Mouse (Mus musculus) heart, adult 2 months (tissue): ENCODE data around the gene Muc5b. TPM values are rescaled to one million over a fixed set of nuclear protein-coding genes. Genes with fewer than 3 reads are reported as not detected.

Experiments used
- DNase-seq, 2 experiments: peaks; one replicate each; pipeline ENCODE4 v3.0.0; 2021
- H3K27ac ChIP-seq: fragments of 200-600 bp; 2 replicates; pipeline ENCODE4 v1.8.1; 2022
- H3K27me3 ChIP-seq: fragments of 200-500 bp; 2 replicates; pipeline ENCODE4 v1.6.1; 2012; ENCODE audit warnings: mild to moderate bottlenecking, low read length, inconsistent platforms, mixed read lengths; ENCODE audit not compliant: control insufficient read depth, insufficient read depth
- H3K36me3 ChIP-seq: fragments of 200-500 bp; 2 replicates; pipeline ENCODE4 v1.6.1; 2012; ENCODE audit warnings: low read length, inconsistent platforms; ENCODE audit not compliant: control insufficient read depth, insufficient read depth
- H3K4me1 ChIP-seq: fragments of 200-500 bp; 2 replicates; pipeline ENCODE4 v1.6.1; 2011; ENCODE audit warnings: low read length; ENCODE audit not compliant: control insufficient read depth, insufficient read depth
- H3K4me3 ChIP-seq: fragments of 200-600 bp; 2 replicates; pipeline ENCODE4 v1.8.1; 2022
- H3K79me2 ChIP-seq: fragments of 200-500 bp; replicated peaks from 2 replicates; pipeline ENCODE4 v1.6.1; 2012; ENCODE audit warnings: mild to moderate bottlenecking, inconsistent platforms, low read length, moderate library complexity, mixed read lengths; ENCODE audit not compliant: control insufficient read depth, insufficient read depth
- H3K9ac ChIP-seq: fragments of 200-500 bp; 2 replicates; pipeline ENCODE4 v1.6.1; 2012; ENCODE audit warnings: low read depth, mild to moderate bottlenecking, control low read depth, inconsistent platforms, low read length, mixed read lengths
- CTCF ChIP-seq: fragments of 200-600 bp; IDR thresholded peaks from 2 replicates; pipeline ENCODE4 v1.8.1; 2022; ENCODE audit warnings: antibody characterized with exemption, mild to moderate bottlenecking, moderate library complexity
- EP300 ChIP-seq: fragments of 200-500 bp; IDR thresholded peaks from 2 replicates; pipeline ENCODE4 v1.6.1; 2011; ENCODE audit warnings: low read depth, low read length, control low read depth; ENCODE audit not compliant: insufficient read depth
- POLR2A ChIP-seq: fragments of 200-500 bp; IDR thresholded peaks from 2 replicates; pipeline ENCODE4 v1.6.1; 2011; ENCODE audit warnings: mild to moderate bottlenecking, low read depth, low read length, control low read depth; ENCODE audit not compliant: insufficient read depth
- WGBS: fragments of 180-500 bp; shearing (Covaris S2); methylation state at CpG from one replicate; pipeline ENCODE4 v1.1.7; 2018; 5-methylcytosine and 5-hydroxymethylcytosine counted together
- intact Hi-C: fragments of 180-260 bp; cut with DNase I; formaldehyde crosslinking; loops from one replicate; pipeline ENCODE4 v1.15.1; 2025
- polyA plus RNA-seq: library from polyadenylated mRNA; depleted of rRNA; stranded (reverse); fragments of >200 nt; gene quantifications from 2 replicates; pipeline ENCODE4 v1.2.3, GENCODE M21; 2012; rRNA removed
- total RNA-seq, 2 experiments: library from RNA; stranded (reverse); gene quantifications; 2 replicates each; pipeline ENCODE4 v1.2.3; 2021

The Muc5b gene
- total and polyA plus RNA-seq, 3 experiments: 4.9 TPM; not detected in 2

GRCm38 (mm10) chr7:141908591-141908990 is 69.7 kb downstream of the Muc5b start:
- H3K79me2 ChIP-seq: no peaks in the 10 kb centered on the region

DNA sequence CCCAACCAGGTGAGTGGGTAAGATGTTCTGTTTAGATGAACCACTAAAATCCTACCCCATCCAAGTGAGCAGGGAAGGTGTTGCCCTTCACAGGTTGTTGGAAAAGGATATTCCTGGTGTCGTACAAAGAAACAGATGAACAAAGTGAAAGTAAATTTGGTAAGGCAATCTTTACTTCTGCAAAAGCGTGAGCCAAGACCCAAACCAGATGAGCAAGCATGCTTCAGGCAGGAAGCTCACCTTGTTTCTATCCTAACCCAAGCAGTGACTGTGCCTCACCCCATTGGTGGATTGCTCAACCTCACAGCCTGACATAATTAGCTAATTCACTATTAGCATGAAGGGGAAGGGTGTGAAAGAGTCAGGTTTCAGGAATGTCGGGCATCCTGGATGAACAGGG is 72.4 kb downstream of the Muc5b start:
- TF ChIP-seq EP300 (no peak), CTCF (no peak), POLR2A (no peak)
- H3K36me3 ChIP-seq: no peaks in the 10 kb centered on the region
- no peak overlapping the region for H3K27ac ChIP-seq
- 61% methylated on average over 3 of the region's 3 CpGs for WGBS
- no peaks in the 10 kb centered on the region for H3K79me2 ChIP-seq
- H3K4me3 ChIP-seq: no peak overlapping the region
- H3K4me1 ChIP-seq: no peaks in the 10 kb centered on the region
- no peak overlapping the region for H3K9ac ChIP-seq
- no peak for DNase-seq
- intact Hi-C loops: no loop called here
- H3K27me3 ChIP-seq: peaks cover 3% of the 10 kb centered on the region; the same call in 1 of the 2 replicates

More at GRCm38 (mm10) chr7:141908591-141908990, 69.7 kb downstream of the Muc5b start:
- no peak for DNase-seq
- no peaks in the 10 kb centered on the region for H3K4me1 ChIP-seq
- intact Hi-C loops: no loop called here
- no peak overlapping the region for H3K4me3 ChIP-seq
- 63% methylated on average over 6 of the region's 6 CpGs for WGBS
- H3K27me3 ChIP-seq: peaks cover 3% of the 10 kb centered on the region; the same call in 1 of the 2 replicates
- H3K27ac ChIP-seq: no peak overlapping the region
- H3K9ac ChIP-seq: no peak overlapping the region
- no peak for TF ChIP-seq EP300
- TF ChIP-seq CTCF: no peak
- TF ChIP-seq POLR2A: no peak
- H3K36me3 ChIP-seq: no peaks in the 10 kb centered on the region

DNA sequence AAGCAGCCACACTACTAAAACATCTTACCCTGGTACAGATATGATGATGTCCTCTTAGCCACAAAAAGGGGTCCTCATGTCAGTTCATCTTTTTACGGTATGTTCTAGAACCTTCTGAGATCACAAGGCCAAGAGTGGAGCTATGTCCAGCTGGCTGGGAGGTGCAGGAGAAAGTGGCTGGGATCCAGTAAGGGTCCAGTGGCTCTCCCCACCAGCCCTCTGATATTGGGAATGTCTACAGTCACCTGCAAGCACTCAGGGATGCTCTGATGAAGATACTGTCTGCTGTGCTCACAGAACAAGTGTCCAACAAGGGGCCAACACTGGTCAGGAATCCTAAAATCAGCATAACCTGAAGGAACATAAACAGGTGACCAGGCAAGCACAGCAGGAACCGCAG is 79.5 kb downstream of the Muc5b start, which contains the start of gene Tollip:
Gene Tollip (minus strand): TSS at position 101 of the 400 bp plus-strand sequence.
- intact Hi-C loops: no loop called here
- TF ChIP-seq POLR2A: no peak
- Histone ChIP-seq H3K4me3 (no peak within 1 kb of the TSS), H3K27me3 (no peaks in the 10 kb centered on the region), H3K27ac (no peak within 1 kb of the TSS), H3K4me1 (no peaks in the 10 kb centered on the region), H3K9ac (no peak within 1 kb of the TSS), H3K79me2 (no peaks in the 10 kb centered on the region), H3K36me3 (no peaks in the 10 kb centered on the region)
- no peak for DNase-seq
- 94% methylated on average over 2 of the region's 2 CpGs for WGBS

Other genes starting within 250 kb of the Muc5b start
- not detected for gene Muc6, start 183.8 kb upstream of the Muc5b start, total RNA-seq
- gene Muc6, start 183.8 kb upstream of the Muc5b start, polyA plus RNA-seq: 0.03 TPM in 1 of 2 replicates, not detected in the other
- not detected for gene Muc2, start 148.7 kb upstream of the Muc5b start, total RNA-seq
- 0.25 and 0.38 TPM in 2 replicates for gene Muc2, start 148.7 kb upstream of the Muc5b start, polyA plus RNA-seq
- not detected for gene Muc5ac, start 50.1 kb upstream of the Muc5b start, total RNA-seq
- 0.04 TPM in 1 of 2 replicates, not detected in the other for gene Muc5ac, start 50.1 kb upstream of the Muc5b start, polyA plus RNA-seq
- 10 to 100 TPM; 50.2 to 54.2 TPM for gene Tollip, start 79.4 kb downstream of the Muc5b start, total RNA-seq
- 66.3 and 95.4 TPM in 2 replicates for gene Tollip, start 79.4 kb downstream of the Muc5b start, polyA plus RNA-seq
- under 1 TPM; 0.07 to 0.18 TPM for gene Brsk2, start 110.7 kb downstream of the Muc5b start, total RNA-seq
- gene Brsk2, start 110.7 kb downstream of the Muc5b start, polyA plus RNA-seq: 0.20 and 0.23 TPM in 2 replicates
- 10 to 100 TPM; 41.9 to 44.5 TPM for gene Mob2, start 222.0 kb downstream of the Muc5b start, total RNA-seq
- 44.8 and 58.9 TPM in 2 replicates for gene Mob2, start 222.0 kb downstream of the Muc5b start, polyA plus RNA-seq